Mouse (Mus musculus): ENCODE measurements at regions not wholly inside any gene's neighbourhood (a gene's known extent, or its start where the extent isn't known, plus 50 kb on each side); places are given as distances from the start of the nearest gene placed in this dataset.
A peak's percentile ranks its signal among the peaks of the same experiment; 100 is the strongest.

GRCm38 (mm10) chr2:72857377-72857776 is 122.9 kb downstream of the Sp3 start:
- Histone ChIP-seq H3K9ac (ENCODE audit: insufficient read depth, low read depth, low read length, poor library complexity, severe bottlenecking) (no peak overlapping the region), H3K9me3 (ENCODE audit: control insufficient read depth, insufficient read depth, low read depth, low read length) (no peaks in the 10 kb centered on the region), H3K4me3 (ENCODE audit: insufficient read depth in 1 of 2, low read depth in 1 of 2, low read length in 2 of 2, poor library complexity in 1 of 2, severe bottlenecking in 1 of 2) (no peak overlapping the region), H3K27ac (ENCODE audit: insufficient read depth, low read depth, low read length, poor library complexity, severe bottlenecking) (no peak overlapping the region), H3K36me3 (ENCODE audit: control insufficient read depth, insufficient read depth, low read length, poor library complexity, severe bottlenecking) (no peaks in the 10 kb centered on the region), H3K4me1 (ENCODE audit: control insufficient read depth in 2 of 2, insufficient read depth in 2 of 2, low read length in 2 of 2, poor library complexity in 1 of 2) (0 out of 4 replicates have a peak, but pooled peaks cover 0 to 2% of the 10 kb centered on the region in 2 experiments)
- in situ Hi-C loops (cut with MboI; ENCODE audit: low sequenced_read_pairs in 2 of 2, unreplicated experiment in 2 of 2) = no loop called here
- no peak for DNase-seq (ENCODE audit: low read depth, low spot score)
- no peak for TF ChIP-seq ZNF384 (IDR thresholded peaks at IDR 0.05; ENCODE audit: low read depth, low read length)
- TF ChIP-seq MAFK (IDR thresholded peaks at IDR 0.05; ENCODE audit: insufficient read depth, low read depth, low read length) = no peak
- TF ChIP-seq HCFC1 (IDR thresholded peaks at IDR 0.05; ENCODE audit: borderline replicate concordance, insufficient read depth, low read length) = no peak
- TF ChIP-seq ZC3H11A (IDR thresholded peaks at IDR 0.05; ENCODE audit: borderline replicate concordance, low read depth, low read length) = no peak
- TF ChIP-seq CHD2 (IDR thresholded peaks at IDR 0.05; ENCODE audit: low read depth, low read length) = no peak

GRCm38 (mm10) chr2:72865462-72866365 is 114.5 kb downstream of the Sp3 start:
- H3K36me3 ChIP-seq (ENCODE audit: control insufficient read depth, insufficient read depth, low read length, poor library complexity, severe bottlenecking) = no peaks in the 10 kb centered on the region
- no peaks in the 10 kb centered on the region for H3K9me3 ChIP-seq (ENCODE audit: control insufficient read depth, insufficient read depth, low read depth, low read length)
- H3K27ac ChIP-seq (ENCODE audit: insufficient read depth, low read depth, low read length, poor library complexity, severe bottlenecking) = no peak overlapping the region
- in situ Hi-C loops (cut with MboI; ENCODE audit: low sequenced_read_pairs in 2 of 2, unreplicated experiment in 2 of 2) = no loop called here
- H3K9ac ChIP-seq (ENCODE audit: insufficient read depth, low read depth, low read length, poor library complexity, severe bottlenecking) = no peak overlapping the region
- no peak overlapping the region for H3K4me3 ChIP-seq (ENCODE audit: insufficient read depth in 1 of 2, low read depth in 1 of 2, low read length in 2 of 2, poor library complexity in 1 of 2, severe bottlenecking in 1 of 2)
- H3K4me1 ChIP-seq (ENCODE audit: control insufficient read depth in 2 of 2, insufficient read depth in 2 of 2, low read length in 2 of 2, poor library complexity in 1 of 2) = peaks cover 2 to 7% of the 10 kb centered on the region in 2 experiments; a peak in 3 of 4 replicates
- peak; percentile 36 for DNase-seq (ENCODE audit: low read depth, low spot score)
- TF ChIP-seq ZC3H11A (IDR thresholded peaks at IDR 0.05; ENCODE audit: borderline replicate concordance, low read depth, low read length) = no peak
- TF ChIP-seq MAFK (IDR thresholded peaks at IDR 0.05; ENCODE audit: insufficient read depth, low read depth, low read length) = no peak
- TF ChIP-seq HCFC1 (IDR thresholded peaks at IDR 0.05; ENCODE audit: borderline replicate concordance, insufficient read depth, low read length) = no peak
- TF ChIP-seq ZNF384 (IDR thresholded peaks at IDR 0.05; ENCODE audit: low read depth, low read length) = no peak
- no peak for TF ChIP-seq CHD2 (IDR thresholded peaks at IDR 0.05; ENCODE audit: low read depth, low read length)

- H3K4me1 ChIP-seq (ENCODE audit: control insufficient read depth in 2 of 2, insufficient read depth in 2 of 2, low read length in 2 of 2, poor library complexity in 1 of 2) = peaks cover 2 to 7% of the 10 kb centered on the region in 2 experiments; a peak in 3 of 4 replicates
- in situ Hi-C loops (cut with MboI; ENCODE audit: low sequenced_read_pairs in 2 of 2, unreplicated experiment in 2 of 2) = no loop called here
- DNase-seq (ENCODE audit: low read depth, low spot score) = no peak
- H3K9me3 ChIP-seq (ENCODE audit: control insufficient read depth, insufficient read depth, low read depth, low read length) = no peaks in the 10 kb centered on the region
- H3K9ac ChIP-seq (ENCODE audit: insufficient read depth, low read depth, low read length, poor library complexity, severe bottlenecking) = no peak overlapping the region
- H3K4me3 ChIP-seq (ENCODE audit: insufficient read depth in 1 of 2, low read depth in 1 of 2, low read length in 2 of 2, poor library complexity in 1 of 2, severe bottlenecking in 1 of 2) = no peak overlapping the region
- no peaks in the 10 kb centered on the region for H3K36me3 ChIP-seq (ENCODE audit: control insufficient read depth, insufficient read depth, low read length, poor library complexity, severe bottlenecking)
- no peak for TF ChIP-seq HCFC1 (IDR thresholded peaks at IDR 0.05; ENCODE audit: borderline replicate concordance, insufficient read depth, low read length)
- TF ChIP-seq CHD2 (IDR thresholded peaks at IDR 0.05; ENCODE audit: low read depth, low read length) = no peak
- no peak for TF ChIP-seq ZC3H11A (IDR thresholded peaks at IDR 0.05; ENCODE audit: borderline replicate concordance, low read depth, low read length)
- TF ChIP-seq ZNF384 (IDR thresholded peaks at IDR 0.05; ENCODE audit: low read depth, low read length) = no peak
- no peak for TF ChIP-seq MAFK (IDR thresholded peaks at IDR 0.05; ENCODE audit: insufficient read depth, low read depth, low read length)
- no peak overlapping the region for H3K27ac ChIP-seq (ENCODE audit: insufficient read depth, low read depth, low read length, poor library complexity, severe bottlenecking)
These were observed 113.9 kb downstream of the Sp3 start for GRCm38 (mm10) chr2:72866366-72866688.

DNA sequence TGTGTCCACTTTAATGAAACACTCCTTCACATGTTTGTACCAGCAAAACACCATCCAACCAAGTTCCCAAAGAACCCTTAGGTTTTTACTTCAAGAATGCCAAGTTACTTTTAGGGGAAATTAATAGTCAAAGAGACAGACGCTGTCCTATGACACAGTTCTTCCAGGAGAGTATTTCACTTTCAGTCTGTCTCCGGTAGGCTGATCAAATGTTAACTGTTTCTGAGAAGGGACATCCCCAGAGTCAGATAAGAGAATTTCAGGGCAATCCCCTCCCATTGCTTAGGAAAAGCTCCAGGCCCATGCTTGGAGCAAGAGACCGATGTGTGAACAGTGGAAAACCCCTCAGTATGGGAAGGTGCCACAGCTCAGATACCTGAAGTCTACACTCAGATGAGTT is 112.1 kb downstream of the Sp3 start:
- no peak for TF ChIP-seq HCFC1 (IDR thresholded peaks at IDR 0.05; ENCODE audit: borderline replicate concordance, insufficient read depth, low read length)
- no peak for TF ChIP-seq ZC3H11A (IDR thresholded peaks at IDR 0.05; ENCODE audit: borderline replicate concordance, low read depth, low read length)
- no peak for TF ChIP-seq CHD2 (IDR thresholded peaks at IDR 0.05; ENCODE audit: low read depth, low read length)
- TF ChIP-seq ZNF384 (IDR thresholded peaks at IDR 0.05; ENCODE audit: low read depth, low read length) = no peak
- TF ChIP-seq MAFK (IDR thresholded peaks at IDR 0.05; ENCODE audit: insufficient read depth, low read depth, low read length) = no peak
- H3K9me3 ChIP-seq (ENCODE audit: control insufficient read depth, insufficient read depth, low read depth, low read length) = no peaks in the 10 kb centered on the region
- in situ Hi-C loops (cut with MboI; ENCODE audit: low sequenced_read_pairs in 2 of 2, unreplicated experiment in 2 of 2) = no loop called here

More for the DNA sequence above, 112.1 kb downstream of the Sp3 start:
- Histone ChIP-seq H3K27ac (ENCODE audit: insufficient read depth, low read depth, low read length, poor library complexity, severe bottlenecking) (no peak overlapping the region), H3K4me3 (ENCODE audit: insufficient read depth in 1 of 2, low read depth in 1 of 2, low read length in 2 of 2, poor library complexity in 1 of 2, severe bottlenecking in 1 of 2) (no peak overlapping the region), H3K36me3 (ENCODE audit: control insufficient read depth, insufficient read depth, low read length, poor library complexity, severe bottlenecking) (no peaks in the 10 kb centered on the region), H3K4me1 (ENCODE audit: control insufficient read depth in 2 of 2, insufficient read depth in 2 of 2, low read length in 2 of 2, poor library complexity in 1 of 2) (peaks cover 2 to 7% of the 10 kb centered on the region in 2 experiments; a peak in 3 of 4 replicates), H3K9ac (ENCODE audit: insufficient read depth, low read depth, low read length, poor library complexity, severe bottlenecking) (no peak overlapping the region)
- no peak for DNase-seq (ENCODE audit: low read depth, low spot score)
